Mouse (Mus musculus): ENCODE data around the gene Stard10. TPM values are rescaled to one million over a fixed set of nuclear protein-coding genes. Genes with fewer than 3 reads are reported as not detected.
A peak's percentile ranks its signal among the peaks of the same experiment; 100 is the strongest.

Gene Stard10
- polyA plus RNA-seq, 1 experiment from 2014 or later: 8.0 TPM

DNA sequence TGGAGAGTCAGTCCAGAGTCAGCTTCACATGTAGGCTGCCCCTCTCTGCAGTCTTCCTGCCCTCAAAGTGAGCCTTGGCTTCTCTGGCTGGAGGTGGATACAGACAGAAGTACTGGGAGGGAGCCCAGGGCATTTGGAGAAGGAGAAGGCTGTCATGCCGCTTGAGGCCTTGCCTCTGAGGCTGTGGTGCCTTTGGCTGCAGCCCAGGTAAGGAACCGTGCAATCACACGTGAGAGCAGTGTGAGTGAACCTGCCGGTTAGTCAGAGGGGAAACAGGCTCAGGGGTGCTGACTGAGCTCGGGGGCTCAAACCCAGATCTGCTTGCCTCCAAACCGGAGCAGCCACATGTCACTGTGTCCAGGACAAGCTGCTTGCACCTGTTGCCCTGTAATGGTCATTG, 64.6 kb downstream of the Stard10 start:
- no peak overlapping the region for H3K4me3 ChIP-seq
- no peaks in the 10 kb centered on the region for H3K36me3 ChIP-seq
- H3K9ac ChIP-seq (replicated peaks): no peak overlapping the region
- no peaks in the 10 kb centered on the region for H3K9me3 ChIP-seq
- H3K27me3 ChIP-seq: no peaks in the 10 kb centered on the region
- 82% methylated on average over 6 of the region's 6 CpGs for WGBS
- H3K4me1 ChIP-seq: peaks cover 19% of the 10 kb centered on the region
- no peak for ATAC-seq (replicated peaks)
- no peak overlapping the region for H3K27ac ChIP-seq (replicated peaks)
- H3K4me2 ChIP-seq (replicated peaks): no peak overlapping the region

DNA sequence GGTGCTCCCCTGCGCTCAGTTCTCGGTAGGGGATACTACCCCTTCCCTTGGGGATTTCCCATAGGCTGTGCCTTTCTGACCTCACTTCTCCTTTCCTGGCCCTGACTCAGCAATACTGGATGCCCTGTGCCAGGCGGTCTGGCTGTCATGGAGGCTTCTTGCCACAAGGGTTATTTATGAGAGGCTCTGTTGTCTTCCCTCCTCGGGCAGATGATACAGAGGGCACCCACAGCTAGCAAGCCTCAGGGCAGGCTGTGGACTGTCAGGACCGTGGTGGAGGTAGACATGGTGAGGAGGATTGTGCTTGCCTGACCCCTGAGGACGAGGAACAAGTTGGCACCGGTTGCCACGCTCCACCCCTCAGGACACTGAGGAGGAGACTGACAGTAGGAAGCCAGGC, 65.5 kb downstream of the Stard10 start:
- H3K36me3 ChIP-seq: no peaks in the 10 kb centered on the region
- H3K9me3 ChIP-seq: no peaks in the 10 kb centered on the region
- no peaks in the 10 kb centered on the region for H3K27me3 ChIP-seq
- peaks cover 11% of the 10 kb centered on the region for H3K4me1 ChIP-seq
- no peak overlapping the region for H3K4me3 ChIP-seq
- no peak overlapping the region for H3K27ac ChIP-seq (replicated peaks)
- no peak overlapping the region for H3K9ac ChIP-seq (replicated peaks)
- ATAC-seq (replicated peaks): no peak
- 74% methylated on average over 8 of the region's 8 CpGs for WGBS
- no peak overlapping the region for H3K4me2 ChIP-seq (replicated peaks)

DNA sequence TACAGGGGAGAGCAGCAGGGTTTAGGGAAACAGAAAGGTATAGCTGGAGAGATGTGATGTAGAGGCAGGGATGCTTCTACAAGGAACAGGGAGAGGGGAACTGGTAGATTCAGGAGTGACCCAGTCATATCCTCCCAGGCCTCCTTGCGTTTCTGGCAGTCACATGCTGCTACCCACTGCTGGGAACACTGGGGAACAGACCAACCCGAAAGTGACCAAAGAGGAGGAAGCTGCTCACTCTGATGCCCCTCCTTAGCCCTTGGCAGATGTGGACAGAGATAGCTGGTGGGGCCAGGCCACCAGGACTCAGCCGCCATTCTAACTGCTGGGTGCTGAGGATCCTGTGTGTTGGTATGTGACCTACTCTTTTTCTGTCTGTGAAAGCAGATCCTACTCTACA, 66.9 kb downstream of the Stard10 start:
- Histone ChIP-seq H3K27ac (replicated peaks) (no peak overlapping the region), H3K4me1 (no peaks in the 10 kb centered on the region), H3K9ac (replicated peaks) (no peak overlapping the region), H3K4me2 (replicated peaks) (no peak overlapping the region), H3K27me3 (no peaks in the 10 kb centered on the region), H3K36me3 (no peaks in the 10 kb centered on the region), H3K4me3 (no peak overlapping the region), H3K9me3 (no peaks in the 10 kb centered on the region)
- ATAC-seq (replicated peaks): no peak
- WGBS: 72% methylated on average over 3 of the region's 3 CpGs

DNA sequence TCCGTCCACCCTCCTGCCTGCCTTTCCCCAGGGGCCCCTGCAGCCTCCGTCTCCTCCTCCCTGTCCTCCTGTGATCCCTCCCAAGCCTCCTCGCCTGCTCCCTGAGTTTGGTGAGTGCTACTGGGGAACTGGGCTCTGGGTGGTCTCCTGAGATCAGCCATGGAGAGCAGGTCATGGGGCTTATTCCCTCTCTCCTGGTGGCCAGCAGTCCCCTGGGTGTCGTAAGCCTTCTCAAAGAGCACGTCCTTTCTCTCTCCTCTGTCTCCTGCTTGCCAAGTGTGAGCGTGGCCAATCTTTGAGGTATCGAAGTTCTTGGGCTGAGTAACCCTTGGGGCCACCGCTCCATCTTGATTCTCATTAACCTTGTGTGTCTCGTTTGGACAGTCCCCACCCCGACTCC, 68.0 kb downstream of the Stard10 start:
- WGBS: 66% methylated on average over 10 of the region's 10 CpGs
- no peak for ATAC-seq (replicated peaks)

DNA sequence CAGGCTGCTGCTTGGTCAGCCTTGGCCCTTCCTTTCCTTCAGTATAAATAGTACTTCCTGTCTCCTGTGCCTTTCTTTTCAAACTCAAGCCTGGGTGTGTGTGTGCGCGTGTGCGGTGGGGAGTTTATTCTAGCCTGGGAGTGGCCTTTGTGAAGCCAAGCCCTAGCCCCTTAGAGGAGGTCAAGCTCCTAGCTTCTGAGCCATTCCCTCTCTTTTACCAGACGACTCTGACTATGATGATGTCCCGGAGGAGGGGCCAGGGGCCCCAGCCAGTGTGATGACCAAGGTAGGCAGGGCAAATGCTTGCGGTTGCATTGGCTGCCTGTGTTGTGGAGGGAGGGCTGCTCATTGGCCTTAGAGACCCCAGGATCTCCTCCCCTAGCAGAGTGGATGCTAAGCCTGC, 68.4 kb downstream of the Stard10 start:
- WGBS: 50% methylated on average over 6 of the region's 6 CpGs
- H3K9me3 ChIP-seq: no peaks in the 10 kb centered on the region
- H3K4me3 ChIP-seq: no peak overlapping the region
- no peak overlapping the region for H3K4me2 ChIP-seq (replicated peaks)
- ATAC-seq (replicated peaks): no peak
- H3K9ac ChIP-seq (replicated peaks): no peak overlapping the region
- no peaks in the 10 kb centered on the region for H3K36me3 ChIP-seq
- H3K27me3 ChIP-seq: no peaks in the 10 kb centered on the region
- H3K27ac ChIP-seq (replicated peaks): no peak overlapping the region
- H3K4me1 ChIP-seq: no peaks in the 10 kb centered on the region

More for the DNA sequence above, 68.0 kb downstream of the Stard10 start:
- Histone ChIP-seq H3K4me1 (no peaks in the 10 kb centered on the region), H3K27ac (replicated peaks) (no peak overlapping the region), H3K9ac (replicated peaks) (no peak overlapping the region), H3K36me3 (no peaks in the 10 kb centered on the region), H3K4me3 (no peak overlapping the region), H3K9me3 (no peaks in the 10 kb centered on the region), H3K4me2 (replicated peaks) (no peak overlapping the region), H3K27me3 (no peaks in the 10 kb centered on the region)

DNA sequence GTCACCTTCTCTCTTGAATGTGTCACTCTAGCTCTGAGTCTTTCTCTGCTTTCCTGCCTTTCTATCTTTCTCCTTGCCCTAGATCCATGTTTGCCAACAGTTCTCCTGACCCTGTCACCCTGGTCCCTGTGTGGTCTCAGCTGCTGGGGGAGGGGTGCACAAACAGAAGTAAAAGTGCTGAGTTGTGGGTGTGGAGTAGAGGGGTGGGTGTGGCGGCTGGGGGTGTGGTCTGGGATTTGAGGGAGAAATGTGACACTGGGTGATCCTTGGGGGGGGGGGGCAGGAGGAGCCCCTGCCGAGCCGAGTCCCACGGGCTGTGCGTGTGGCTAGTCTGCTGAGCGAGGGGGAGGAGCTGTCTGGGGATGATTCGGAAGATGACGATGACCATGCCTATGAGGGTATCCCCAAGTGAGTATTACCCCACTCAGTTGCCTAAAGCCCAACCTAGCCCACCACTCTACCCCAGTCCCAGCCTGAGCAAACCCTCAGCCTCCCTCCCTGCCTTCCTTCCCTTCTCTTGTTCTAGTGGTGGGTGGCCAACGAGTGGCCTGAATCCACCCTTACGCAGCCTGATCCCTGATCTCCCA, 69.1 kb downstream of the Stard10 start:
- 65% methylated on average over 10 of the region's 10 CpGs for WGBS
- Histone ChIP-seq H3K4me3 (no peak overlapping the region), H3K9me3 (no peaks in the 10 kb centered on the region), H3K4me1 (no peaks in the 10 kb centered on the region), H3K9ac (replicated peaks) (no peak overlapping the region), H3K36me3 (no peaks in the 10 kb centered on the region), H3K27ac (replicated peaks) (no peak overlapping the region), H3K4me2 (replicated peaks) (no peak overlapping the region), H3K27me3 (no peaks in the 10 kb centered on the region)
- no peak for ATAC-seq (replicated peaks)

DNA sequence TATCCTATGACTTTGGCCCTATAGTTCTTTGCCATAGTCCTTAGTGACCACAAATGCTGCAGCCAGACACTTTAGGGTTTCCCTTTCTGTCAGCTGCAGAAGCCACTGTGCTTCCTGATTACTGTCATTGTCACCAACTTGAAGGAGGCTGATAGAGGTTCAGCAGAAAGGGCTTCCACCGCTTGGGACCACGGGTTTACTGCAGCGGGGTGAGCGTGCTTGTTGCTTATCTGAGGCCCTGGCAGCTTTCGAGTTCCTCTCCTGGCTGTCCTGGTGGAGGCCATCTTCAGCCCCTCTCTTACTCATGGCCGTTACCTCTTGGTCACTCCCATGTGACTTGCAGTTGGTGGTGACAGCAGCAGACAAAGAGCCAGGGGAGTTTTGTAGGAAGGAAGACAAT, 72.4 kb downstream of the Stard10 start:
- no peaks in the 10 kb centered on the region for H3K36me3 ChIP-seq
- no peak overlapping the region for H3K27ac ChIP-seq (replicated peaks)
- H3K9ac ChIP-seq (replicated peaks): no peak overlapping the region
- H3K4me1 ChIP-seq: no peaks in the 10 kb centered on the region
- H3K4me3 ChIP-seq: no peak overlapping the region
- no peaks in the 10 kb centered on the region for H3K27me3 ChIP-seq
- 93% methylated on average over 6 of the region's 6 CpGs for WGBS
- ATAC-seq (replicated peaks): no peak
- H3K4me2 ChIP-seq (replicated peaks): no peak overlapping the region
- no peaks in the 10 kb centered on the region for H3K9me3 ChIP-seq

DNA sequence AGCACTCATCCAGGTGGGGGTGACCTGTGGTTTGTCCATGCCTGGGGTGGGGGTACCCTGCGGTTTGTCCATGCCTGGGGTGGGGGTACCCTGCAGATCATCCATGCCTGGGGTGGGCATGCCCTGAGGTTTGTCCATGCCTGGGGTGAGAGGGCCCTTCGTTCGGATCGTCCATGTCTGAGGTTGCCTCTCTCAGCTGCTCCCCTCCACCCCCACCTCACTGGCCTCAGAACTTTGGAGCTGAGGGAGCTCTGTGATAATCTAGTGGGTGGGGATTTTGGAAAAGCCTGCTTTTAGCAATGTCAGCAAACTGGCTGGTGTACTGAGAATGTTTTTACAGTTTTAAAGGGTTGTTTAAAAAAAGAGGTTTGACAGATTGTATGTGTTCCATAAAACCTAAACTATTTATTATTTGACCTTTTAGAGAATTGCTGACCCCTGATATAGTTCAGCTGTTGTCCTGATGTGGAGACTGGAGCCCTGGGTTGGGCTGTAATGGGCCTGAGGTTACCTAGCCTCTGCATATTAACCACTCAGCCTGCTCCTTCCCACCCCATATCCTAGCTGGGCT, 75.1 kb downstream of the Stard10 start:
- H3K4me1 ChIP-seq: no peaks in the 10 kb centered on the region
- H3K9ac ChIP-seq (replicated peaks): no peak overlapping the region
- no peak overlapping the region for H3K4me2 ChIP-seq (replicated peaks)
- H3K9me3 ChIP-seq: no peaks in the 10 kb centered on the region
- WGBS: 80% methylated on average over 4 of the region's 4 CpGs
- ATAC-seq (replicated peaks): no peak
- H3K36me3 ChIP-seq: no peaks in the 10 kb centered on the region
- H3K27me3 ChIP-seq: no peaks in the 10 kb centered on the region
- no peak overlapping the region for H3K4me3 ChIP-seq
- H3K27ac ChIP-seq (replicated peaks): no peak overlapping the region

DNA sequence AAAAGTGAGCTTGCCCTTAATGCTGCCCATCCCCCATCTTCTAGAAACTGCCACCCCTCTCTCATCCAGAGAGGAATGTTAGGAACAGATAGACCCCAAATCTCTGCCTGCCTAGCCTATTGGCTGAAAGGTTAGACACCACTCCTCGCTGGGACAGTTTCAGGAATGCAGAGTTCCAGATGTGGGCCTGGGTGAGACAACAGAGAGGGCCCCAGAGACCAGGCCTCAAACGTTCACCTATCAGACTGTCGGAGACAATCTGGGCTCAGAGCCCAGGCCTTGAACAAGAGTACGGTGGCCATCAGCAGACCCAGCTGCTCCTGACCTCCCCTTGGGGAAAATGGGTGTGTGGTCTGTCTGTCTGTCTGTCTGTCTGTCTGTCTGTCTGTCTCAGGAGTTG, 76.1 kb downstream of the Stard10 start:
- H3K36me3 ChIP-seq: no peaks in the 10 kb centered on the region
- WGBS: 72% methylated on average over 4 of the region's 4 CpGs
- H3K4me2 ChIP-seq (replicated peaks): no peak overlapping the region
- H3K9ac ChIP-seq (replicated peaks): no peak overlapping the region
- H3K9me3 ChIP-seq: no peaks in the 10 kb centered on the region
- no peaks in the 10 kb centered on the region for H3K4me1 ChIP-seq
- no peak for ATAC-seq (replicated peaks)
- H3K4me3 ChIP-seq: no peak overlapping the region
- no peak overlapping the region for H3K27ac ChIP-seq (replicated peaks)
- H3K27me3 ChIP-seq: no peaks in the 10 kb centered on the region

DNA sequence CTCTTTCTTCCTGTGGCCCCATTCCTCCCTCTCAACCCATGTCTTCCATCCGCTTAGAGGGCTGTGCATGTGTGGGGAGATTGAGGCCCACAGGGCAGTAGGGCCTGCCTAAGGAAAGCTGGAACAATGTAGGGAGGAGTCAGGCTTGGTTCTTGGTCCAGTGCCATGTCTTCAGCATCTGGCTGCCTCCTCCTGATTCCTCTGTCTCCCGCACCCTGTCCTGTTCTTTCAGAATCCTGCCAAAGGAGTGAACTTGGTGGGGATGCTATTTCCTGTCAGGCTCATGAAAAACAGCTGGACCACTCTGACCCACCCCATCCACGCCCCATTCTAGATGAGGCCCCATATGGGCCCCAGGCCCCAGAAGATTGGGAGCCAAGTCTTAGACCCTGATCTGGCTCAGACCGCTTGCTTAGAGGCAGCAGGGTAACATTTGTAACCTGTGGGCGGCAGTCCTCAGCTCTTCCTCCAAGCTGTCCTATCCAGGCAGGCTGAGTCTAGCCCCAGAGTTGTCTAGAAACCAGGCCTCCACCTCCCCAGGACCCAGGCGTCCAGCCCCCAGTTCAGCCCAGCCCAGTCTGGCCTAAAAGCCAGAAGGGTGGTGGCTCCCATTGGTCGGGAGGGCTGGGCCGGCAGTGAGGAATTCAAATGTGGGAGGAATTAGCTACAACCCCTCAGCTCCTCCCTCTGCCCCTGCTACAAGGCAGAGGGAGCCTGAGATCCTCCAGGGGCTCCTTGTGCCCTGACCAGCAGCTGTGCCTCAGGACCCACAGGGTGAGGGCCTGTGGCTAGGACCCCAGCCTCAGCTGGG, 77.0 kb downstream of the Stard10 start:
- Histone ChIP-seq H3K36me3 (no peaks in the 10 kb centered on the region), H3K4me1 (no peaks in the 10 kb centered on the region), H3K9ac (replicated peaks) (no peak overlapping the region), H3K9me3 (no peaks in the 10 kb centered on the region), H3K27me3 (no peaks in the 10 kb centered on the region), H3K4me2 (replicated peaks) (no peak overlapping the region), H3K4me3 (no peak overlapping the region), H3K27ac (replicated peaks) (no peak overlapping the region)
- peak; percentile 55; the same call in 1 of the 2 replicates for ATAC-seq (replicated peaks)
- 43% methylated on average over 8 of the region's 8 CpGs for WGBS

DNA sequence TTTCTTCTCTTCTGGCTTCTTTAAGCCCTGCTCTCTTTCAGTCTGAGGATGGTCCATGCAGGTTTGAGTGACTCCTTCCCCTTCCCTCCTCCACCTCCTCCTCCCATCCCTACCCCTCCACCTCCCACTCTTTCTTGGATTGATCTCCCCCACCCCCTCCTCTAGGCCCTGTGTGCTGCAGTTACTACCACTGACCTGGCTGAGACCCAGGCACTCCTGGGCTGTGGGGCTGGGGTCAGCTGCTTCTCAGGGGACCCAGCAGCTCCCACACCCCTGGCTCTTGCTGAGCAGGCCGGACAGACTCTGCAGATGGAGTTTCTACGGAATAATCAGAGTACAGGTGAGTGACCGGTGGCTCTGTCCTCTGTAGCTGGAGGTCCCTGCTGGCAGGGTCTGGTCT, 77.7 kb downstream of the Stard10 start:
- no peak overlapping the region for H3K4me2 ChIP-seq (replicated peaks)
- H3K9ac ChIP-seq (replicated peaks): no peak overlapping the region
- H3K4me1 ChIP-seq: no peaks in the 10 kb centered on the region
- WGBS: 67% methylated on average over 3 of the region's 3 CpGs
- no peaks in the 10 kb centered on the region for H3K27me3 ChIP-seq
- H3K9me3 ChIP-seq: no peaks in the 10 kb centered on the region
- no peaks in the 10 kb centered on the region for H3K36me3 ChIP-seq
- no peak overlapping the region for H3K27ac ChIP-seq (replicated peaks)
- ATAC-seq (replicated peaks): no peak
- no peak overlapping the region for H3K4me3 ChIP-seq

DNA sequence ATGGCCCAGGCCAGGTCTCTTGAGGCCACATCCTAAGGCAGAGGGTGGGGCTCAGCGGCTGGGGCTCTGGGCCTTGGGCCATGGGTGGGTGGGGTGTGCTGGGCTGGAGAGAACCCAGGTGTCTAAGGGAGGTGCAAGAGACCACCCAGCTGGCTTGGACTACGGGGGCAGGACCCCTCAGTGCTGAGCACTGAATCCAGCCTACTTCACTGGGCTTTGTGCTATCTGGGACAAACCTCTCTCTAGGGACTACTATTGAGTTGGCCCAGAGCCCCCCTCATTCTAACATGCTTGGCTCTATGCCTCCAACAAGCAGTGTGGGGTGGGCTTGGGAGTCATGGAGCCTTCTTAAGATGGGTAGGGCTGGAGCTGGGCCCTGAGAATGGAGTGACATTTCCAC, 78.6 kb downstream of the Stard10 start:
- WGBS: 88% methylated on average over 2 of the region's 2 CpGs
- no peak for ATAC-seq (replicated peaks)

More for the DNA sequence above, 78.6 kb downstream of the Stard10 start:
- H3K4me2 ChIP-seq (replicated peaks): no peak overlapping the region
- H3K4me3 ChIP-seq: no peak overlapping the region
- no peaks in the 10 kb centered on the region for H3K36me3 ChIP-seq
- no peak overlapping the region for H3K9ac ChIP-seq (replicated peaks)
- no peaks in the 10 kb centered on the region for H3K9me3 ChIP-seq
- H3K27ac ChIP-seq (replicated peaks): no peak overlapping the region
- H3K4me1 ChIP-seq: no peaks in the 10 kb centered on the region
- H3K27me3 ChIP-seq: no peaks in the 10 kb centered on the region
